Mouse (Mus musculus) sigmoid colon, adult 10 weeks (tissue): ENCODE data around the gene 4930404H24Rik. TPM values are rescaled to one million over a fixed set of nuclear protein-coding genes. Genes with fewer than 3 reads are reported as not detected.

Experiments
- polyA plus RNA-seq: library from polyadenylated mRNA; stranded (reverse); fragments of 350-450 nt; fragmentation: Illumina TruSeq; extraction: RNeasy Lipid Tissue Mini Kit (QIAGEN cat#74804); gene quantifications from one replicate; pipeline ENCODE4 v1.2.3, GENCODE M21; 2014; ENCODE audit warnings: low read depth, low replicate concordance

The 4930404H24Rik gene
- polyA plus RNA-seq, result not detected

DNA sequence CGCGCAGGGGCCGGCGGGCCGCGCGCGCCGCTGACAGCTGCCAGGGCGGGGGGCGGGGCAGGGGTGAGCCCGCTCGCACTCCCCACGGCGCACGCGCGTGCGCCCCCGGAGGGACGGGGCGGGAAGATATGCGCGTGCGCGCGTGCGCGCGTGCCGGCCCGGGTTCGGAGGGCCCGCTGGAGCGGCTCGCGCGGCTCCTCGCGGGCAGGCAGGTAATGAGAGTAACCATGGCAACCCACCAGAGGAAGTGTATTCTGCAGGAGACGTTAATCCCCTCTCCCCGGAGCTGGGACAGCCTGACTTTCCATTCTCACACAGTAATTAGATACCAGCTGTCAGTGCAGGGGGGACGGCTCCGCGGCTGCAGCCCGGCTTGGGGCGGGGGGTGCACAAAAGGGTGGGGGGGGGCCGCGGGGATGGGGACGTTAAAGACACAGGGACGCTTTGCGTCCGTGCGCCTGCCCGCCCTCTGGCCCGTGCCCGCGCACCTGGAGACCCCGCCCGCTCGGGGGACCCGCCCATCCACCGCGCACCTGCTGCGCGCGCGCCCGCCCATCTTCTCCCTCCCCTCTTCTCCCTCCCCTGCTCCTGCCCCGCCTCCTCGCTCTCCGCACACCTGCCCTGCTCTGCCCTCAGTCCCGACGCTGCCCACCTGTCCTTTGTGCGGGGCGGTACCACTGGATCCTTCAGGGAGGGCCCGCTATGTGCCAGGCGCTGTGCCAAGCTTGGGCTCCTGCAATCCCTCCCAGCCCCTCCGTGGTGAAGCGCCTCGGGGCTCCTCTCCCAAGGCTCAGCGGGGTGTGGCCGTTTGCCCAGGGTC lies at the start of gene 4930404H24Rik:
4930404H24Rik (plus strand) TSS at position 218 of the 820 bp plus-strand sequence.

DNA sequence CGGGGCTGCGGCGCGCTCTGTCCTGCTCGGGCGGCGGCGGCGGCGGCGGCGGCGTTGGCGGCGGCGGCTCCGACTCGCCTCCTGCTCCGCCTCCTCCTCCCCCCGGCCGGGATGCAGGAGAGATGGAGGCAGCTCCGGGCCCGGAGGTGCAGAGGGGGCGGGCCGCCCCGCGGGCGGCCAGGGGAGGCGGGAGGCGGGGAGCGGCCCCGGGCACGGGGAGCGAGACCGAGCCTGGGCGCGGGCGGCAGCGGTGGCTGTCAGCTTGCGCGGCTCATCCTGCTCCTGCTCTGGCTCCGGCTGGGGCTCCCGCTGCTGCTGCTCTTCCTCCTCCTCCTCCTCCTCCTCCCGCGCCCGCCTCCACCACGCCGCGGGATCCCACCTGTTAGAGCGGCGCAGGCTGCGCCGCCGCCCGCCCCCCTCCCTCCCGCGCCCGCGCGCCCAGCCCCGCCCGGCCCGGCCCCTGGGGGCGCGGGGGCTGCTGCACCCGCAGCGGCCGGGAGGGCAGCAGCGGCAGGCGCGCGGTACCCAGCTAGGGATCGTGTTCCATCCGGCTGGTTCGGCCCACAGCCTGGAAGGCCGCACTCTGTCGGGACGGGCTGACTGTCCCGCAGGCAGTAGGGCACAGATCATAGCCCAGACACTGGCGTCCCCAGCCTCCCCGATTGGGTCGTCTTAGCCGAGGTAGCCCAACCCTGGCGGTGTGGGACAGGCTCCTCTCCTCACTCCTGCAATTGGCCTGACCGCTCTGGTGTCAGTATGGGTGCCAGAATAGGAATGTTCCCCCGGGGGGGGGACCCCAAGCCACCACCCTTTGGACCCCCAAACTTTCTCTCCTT lies 37.6 kb downstream of the 4930404H24Rik start, which contains the start of gene Nol4l:
Nol4l (minus strand) TSS at position 41 of the 836 bp plus-strand sequence.

Other genes with a start within 250 kb of the 4930404H24Rik start
- 24.2 TPM for gene Kif3b, start 201.4 kb upstream of the 4930404H24Rik start, polyA plus RNA-seq
- 26.2 TPM for gene Asxl1, start 147.0 kb upstream of the 4930404H24Rik start, polyA plus RNA-seq
- gene Nol4l, start 37.2 kb downstream of the 4930404H24Rik start, polyA plus RNA-seq, result 26.0 TPM
- 16.8 TPM for gene Commd7, start 140.0 kb downstream of the 4930404H24Rik start, polyA plus RNA-seq
- 1.4 TPM for gene Dnmt3b, start 156.7 kb downstream of the 4930404H24Rik start, polyA plus RNA-seq
- gene Dnmt3c, start 203.9 kb downstream of the 4930404H24Rik start, polyA plus RNA-seq, result not detected
- gene Mapre1, start 248.5 kb downstream of the 4930404H24Rik start, polyA plus RNA-seq, result 364 TPM